Mouse (Mus musculus) liver, adult 2 months (tissue): ENCODE data around the gene Dgat2.

Experiments used
- CTCF ChIP-seq: fragments of 200-500 bp; IDR thresholded peaks from 2 replicates; pipeline ENCODE4 v1.5.1; 2011; ENCODE audit warnings: low read depth, low read length, control low read depth
- POLR2A ChIP-seq: fragments of 200-500 bp; IDR thresholded peaks from 2 replicates; pipeline ENCODE4 v1.6.1; 2011; ENCODE audit warnings: low read length, control low read depth; ENCODE audit not compliant: insufficient read depth; ENCODE audit errors: extremely low read depth

- TF ChIP-seq POLR2A (no peak), CTCF (no peak)
Measured at GRCm38 (mm10) chr7:99120865-99121521, 61.5 kb downstream of the Dgat2 start.
